8 mouse cellular contexts compared by ENCODE assay signal in genomic region chr5:122314966-122315667, GRCm38 (mm10). TPM values are rescaled to one million over a fixed set of nuclear protein-coding genes. Genes with fewer than 3 reads are reported as not detected.
A peak's percentile ranks its signal among the peaks of the same experiment; 100 is the strongest.
DNase-seq lines count a peak whose midpoint lies in the region; ATAC-seq and TF ChIP-seq lines count a peak whose summit lies in the region.

No protein-coding gene starts in this region.

- peak; percentile 57 for TF ChIP-seq CTCF in gastrocnemius, adult 2 months (IDR thresholded peaks at IDR 0.05)
- TF ChIP-seq CTCF in stomach, postnatal 0 days (IDR thresholded peaks at IDR 0.05; ENCODE audit: low read depth), result peak; percentile 66

- peak overlapping the region; percentile 97 for H3K27ac ChIP-seq in gastrocnemius, adult 2 months
- H3K27ac ChIP-seq in midbrain, embryonic 16.5 days (ENCODE audit: low read length), result peak overlapping the region; percentile 28; the same call in 1 of the 2 replicates
- H3K27ac ChIP-seq in stomach, postnatal 0 days (replicated peaks), result peak overlapping the region; percentile 84

- no peak overlapping the region; the same call in 1 of the 2 replicates for H3K9ac ChIP-seq in midbrain, embryonic 16.5 days (ENCODE audit: low read depth, low read length)
- H3K9ac ChIP-seq in stomach, postnatal 0 days (ENCODE audit: low read length), result no peak overlapping the region

- intact Hi-C loops in gastrocnemius, adult 2 months (cut with DNase I), result loop anchor here (1.0 kb wide), 1 partner anchor 30 kb away; no protein-coding TSS in a partner anchor
- intact Hi-C loops in left cerebral cortex, postnatal 25 days (cut with DNase I), result loop anchor here (5.0 kb wide), 2 partner anchors 33 to 37 kb away; partner anchors contain the start of genes Pptc7, Rad9b and Vps29

- TF ChIP-seq EP300 in stomach, postnatal 0 days (optimal IDR thresholded peaks at IDR 0.05), result no peak

- H3K4me1 ChIP-seq in midbrain, embryonic 16.5 days (ENCODE audit: control insufficient read depth, insufficient read depth, low read length), result peaks cover 2% of the 10 kb centered on the region; the same call in 1 of the 2 replicates
- peaks cover 7% of the 10 kb centered on the region for H3K4me1 ChIP-seq in stomach, postnatal 0 days (replicated peaks; ENCODE audit: control insufficient read depth, insufficient read depth)

- H3K9me3 ChIP-seq in midbrain, embryonic 16.5 days (replicated peaks; ENCODE audit: control insufficient read depth, low read length, poor library complexity, severe bottlenecking), result no peaks in the 10 kb centered on the region
- H3K9me3 ChIP-seq in stomach, postnatal 0 days (ENCODE audit: control insufficient read depth, low read length), result no peaks in the 10 kb centered on the region

- 68% methylated on average over 20 of the region's 20 CpGs for WGBS in midbrain, embryonic 16.5 days
- 32% methylated on average over 20 of the region's 20 CpGs for WGBS in stomach, postnatal 0 days

- DNase-seq in embryo, embryonic 11 days, result peak; percentile 17
- no peak for DNase-seq in embryo, embryonic 10.5 days (ENCODE audit: low spot score)
- DNase-seq in cerebellum, adult 11-12 months, result peak; percentile 97
- DNase-seq in gastrocnemius, adult 2 months, result peak; percentile 99
- DNase-seq in kidney, adult 11 months, result peak; percentile 99
- DNase-seq in left cerebral cortex, postnatal 25 days (ENCODE audit: low spot score in 2 of 2), result peak; percentile 88 to 95
- peak; percentile 88 for DNase-seq in stomach, postnatal 0 days (ENCODE audit: low spot score)

- H3K36me3 ChIP-seq in midbrain, embryonic 16.5 days (ENCODE audit: control insufficient read depth, insufficient read depth, low read length), result peaks cover 11% of the 10 kb centered on the region; the same call in 1 of the 2 replicates
- peaks cover 3% of the 10 kb centered on the region; the same call in 1 of the 2 replicates for H3K36me3 ChIP-seq in stomach, postnatal 0 days (ENCODE audit: control insufficient read depth, insufficient read depth, low read length)

- H3K4me2 ChIP-seq in midbrain, embryonic 16.5 days (ENCODE audit: low read length), result no peak overlapping the region
- no peak overlapping the region; the same call in 1 of the 2 replicates for H3K4me2 ChIP-seq in stomach, postnatal 0 days (replicated peaks; ENCODE audit: low read depth)

- H3K27me3 ChIP-seq in midbrain, embryonic 16.5 days (ENCODE audit: control insufficient read depth, insufficient read depth, low read depth, low read length), result no peaks in the 10 kb centered on the region
- no peaks in the 10 kb centered on the region for H3K27me3 ChIP-seq in stomach, postnatal 0 days (ENCODE audit: control insufficient read depth, insufficient read depth, low read length)

- no peak for ATAC-seq in midbrain, embryonic 16.5 days
- ATAC-seq in stomach, postnatal 0 days (ENCODE audit: low FRiP score, low TSS enrichment), result peak; percentile 93

- H3K4me3 ChIP-seq in gastrocnemius, adult 2 months, result peak overlapping the region; percentile 44
- H3K4me3 ChIP-seq in midbrain, embryonic 16.5 days (ENCODE audit: low read depth, low read length), result no peak overlapping the region
- H3K4me3 ChIP-seq in stomach, postnatal 0 days (ENCODE audit: low read depth, low read length), result no peak overlapping the region

RNA-seq across cellular contexts. Expression of gene Pptc7, which starts 31.0 kb away (rescaled TPM):
- 100 to 1,000 TPM; 103 to 115 TPM for total RNA-seq in gastrocnemius, adult 2 months (2021)
- 10 to 100 TPM; 36.7 to 43.8 TPM for total RNA-seq in left cerebral cortex, postnatal 25 days (2021)
- 7.1 and 7.6 TPM in 2 replicates for polyA plus RNA-seq in midbrain, embryonic 16.5 days (2015; fragmentation: Nextera tagmentation; extraction: Ambion mirVana)
- polyA plus RNA-seq in stomach, postnatal 0 days (2015; fragmentation: Nextera tagmentation; extraction: Ambion mirVana), result 7.8 and 8.2 TPM in 2 replicates

RNA-seq across cellular contexts. Expression of gene Rad9b, which starts 38.9 kb away (rescaled TPM):
- total RNA-seq in gastrocnemius, adult 2 months (2021), result under 1 TPM; 0.38 to 0.45 TPM
- total RNA-seq in left cerebral cortex, postnatal 25 days (2021), result 1 to 10 TPM; 2.8 to 3.4 TPM
- 23.9 and 28.9 TPM in 2 replicates for polyA plus RNA-seq in midbrain, embryonic 16.5 days (2015; fragmentation: Nextera tagmentation; extraction: Ambion mirVana)
- 5.2 and 5.3 TPM in 2 replicates for polyA plus RNA-seq in stomach, postnatal 0 days (2015; fragmentation: Nextera tagmentation; extraction: Ambion mirVana)

RNA-seq across cellular contexts. Expression of gene Vps29, which starts 39.1 kb away (rescaled TPM):
- 10 to 100 TPM; 35.0 to 46.0 TPM for total RNA-seq in gastrocnemius, adult 2 months (2021)
- total RNA-seq in left cerebral cortex, postnatal 25 days (2021), result 100 to 1,000 TPM; 189 to 208 TPM
- 320 and 347 TPM in 2 replicates for polyA plus RNA-seq in midbrain, embryonic 16.5 days (2015; fragmentation: Nextera tagmentation; extraction: Ambion mirVana)
- polyA plus RNA-seq in stomach, postnatal 0 days (2015; fragmentation: Nextera tagmentation; extraction: Ambion mirVana), result 187 and 191 TPM in 2 replicates

RNA-seq across cellular contexts. Expression of gene Tctn1, which starts 50.9 kb away (rescaled TPM):
- total RNA-seq in gastrocnemius, adult 2 months (2021), result 1 to 10 TPM; 1.8 to 2.0 TPM
- 10 to 100 TPM in 1 of 2 experiments, 1 to 10 TPM in 1; 9.7 to 12.9 TPM for total RNA-seq in left cerebral cortex, postnatal 25 days (2021)
- 5.4 and 7.3 TPM in 2 replicates for polyA plus RNA-seq in midbrain, embryonic 16.5 days (2015; fragmentation: Nextera tagmentation; extraction: Ambion mirVana)
- 2.3 TPM in 2 replicates for polyA plus RNA-seq in stomach, postnatal 0 days (2015; fragmentation: Nextera tagmentation; extraction: Ambion mirVana)

RNA-seq across cellular contexts. Expression of gene Gpn3, which starts 56.6 kb away (rescaled TPM):
- 10 to 100 TPM; 22.1 to 28.5 TPM for total RNA-seq in gastrocnemius, adult 2 months (2021)
- total RNA-seq in left cerebral cortex, postnatal 25 days (2021), result 10 to 100 TPM; 24.9 to 25.8 TPM
- 42.3 and 42.7 TPM in 2 replicates for polyA plus RNA-seq in midbrain, embryonic 16.5 days (2015; fragmentation: Nextera tagmentation; extraction: Ambion mirVana)
- 40.5 and 41.5 TPM in 2 replicates for polyA plus RNA-seq in stomach, postnatal 0 days (2015; fragmentation: Nextera tagmentation; extraction: Ambion mirVana)

Comparison
In these comparisons a context has a peak if more than half of its experiments do, and no peak if none do; other contexts are left out.
1. H3K27ac ChIP-seq: peak in every context shown above with its lines; median percentile 97 in gastrocnemius, adult 2 months; 84 in stomach, postnatal 0 days; 28 in midbrain, embryonic 16.5 days.
2. RNA of gene Vps29, which starts 39.1 kb away (total RNA-seq): 189 to 208 TPM in left cerebral cortex, postnatal 25 days; 35.0 to 46.0 TPM in gastrocnemius, adult 2 months; every median in the first group is over 4 times any median in the second.